In the genomic region with DNA sequence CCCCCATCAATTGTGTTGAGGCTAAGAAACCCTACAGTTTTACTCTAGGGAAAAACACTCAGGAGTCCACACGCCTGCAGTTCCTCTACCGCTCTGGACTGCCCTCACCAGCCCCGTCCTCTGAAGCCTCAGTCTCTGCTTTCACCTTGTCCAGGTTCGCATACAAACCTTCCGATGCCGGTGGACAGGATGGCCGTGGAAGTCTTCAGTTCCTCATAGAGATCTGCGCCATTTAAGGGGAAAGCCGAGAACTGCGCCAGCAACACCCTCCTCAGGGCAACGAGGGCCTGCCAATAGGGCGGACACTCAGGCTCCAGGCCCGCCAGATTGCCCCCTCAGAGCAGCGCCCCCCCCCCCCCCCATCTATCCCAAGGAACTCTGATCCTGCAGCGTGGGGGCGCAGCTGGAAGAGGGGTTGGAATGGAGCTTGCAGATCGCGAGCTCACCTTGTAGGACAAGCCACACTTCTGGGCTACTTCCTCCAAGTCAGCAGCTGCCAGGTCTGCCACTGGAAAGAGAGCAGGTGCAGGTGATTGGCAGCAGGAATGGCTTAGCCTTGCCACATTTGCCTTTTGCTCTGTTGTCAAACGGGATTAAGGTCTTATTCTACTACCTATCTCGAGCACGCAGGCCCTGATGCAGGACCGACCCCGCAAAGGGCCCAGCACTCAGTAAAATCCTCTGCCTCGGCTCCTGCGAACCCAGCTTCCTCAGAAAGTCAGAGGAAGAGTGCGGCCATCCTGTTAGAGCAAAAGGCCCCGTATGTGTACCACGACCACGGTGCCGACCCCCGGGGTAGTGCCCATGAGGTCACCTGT, we compare ENCODE assay signal across 8 mouse cellular contexts. TPM values are rescaled to one million over a fixed set of nuclear protein-coding genes. Genes with fewer than 3 reads are reported as not detected.
DNase-seq lines count a peak whose midpoint lies in the region; ATAC-seq and TF ChIP-seq lines count a peak whose summit lies in the region.

No protein-coding gene starts in this region.

- H3K27ac ChIP-seq in layer of hippocampus, adult 2 months: peak overlapping the region; percentile 90
- peak overlapping the region; percentile 44; the same call in 1 of the 2 replicates for H3K27ac ChIP-seq in embryonic facial prominence, embryonic 13.5 days
- H3K27ac ChIP-seq in hindbrain, embryonic 15.5 days (replicated peaks): peak overlapping the region; percentile 49
- H3K27ac ChIP-seq in liver, embryonic 13.5 days: peak overlapping the region; percentile 74
- H3K27ac ChIP-seq in neural tube, embryonic 15.5 days (replicated peaks): peak overlapping the region; percentile 69

- peak overlapping the region; percentile 80 for H3K9ac ChIP-seq in embryonic facial prominence, embryonic 13.5 days
- H3K9ac ChIP-seq in hindbrain, embryonic 15.5 days: peak overlapping the region; percentile 63
- H3K9ac ChIP-seq in liver, embryonic 13.5 days: peak overlapping the region; percentile 85
- H3K9ac ChIP-seq in neural tube, embryonic 15.5 days (replicated peaks): peak overlapping the region; percentile 77

- H3K4me1 ChIP-seq in embryonic facial prominence, embryonic 13.5 days: peaks cover 17% of the 10 kb centered on the region
- peaks cover 19% of the 10 kb centered on the region for H3K4me1 ChIP-seq in hindbrain, embryonic 15.5 days (replicated peaks)
- peaks cover 28% of the 10 kb centered on the region for H3K4me1 ChIP-seq in liver, embryonic 13.5 days (replicated peaks)
- H3K4me1 ChIP-seq in neural tube, embryonic 15.5 days: peaks cover 19% of the 10 kb centered on the region

- no peaks in the 10 kb centered on the region for H3K36me3 ChIP-seq in embryonic facial prominence, embryonic 13.5 days
- no peaks in the 10 kb centered on the region for H3K36me3 ChIP-seq in hindbrain, embryonic 15.5 days
- no peaks in the 10 kb centered on the region for H3K36me3 ChIP-seq in liver, embryonic 13.5 days
- no peaks in the 10 kb centered on the region for H3K36me3 ChIP-seq in neural tube, embryonic 15.5 days

- H3K4me2 ChIP-seq in embryonic facial prominence, embryonic 13.5 days: peak overlapping the region; percentile 89
- peak overlapping the region; percentile 85 for H3K4me2 ChIP-seq in hindbrain, embryonic 15.5 days
- H3K4me2 ChIP-seq in liver, embryonic 13.5 days: peak overlapping the region; percentile 94
- H3K4me2 ChIP-seq in neural tube, embryonic 15.5 days: peak overlapping the region; percentile 90

- 8% methylated on average over 31 of the region's 31 CpGs for whole genome bisulfite sequencing in embryonic facial prominence, embryonic 13.5 days
- 6% methylated on average over 31 of the region's 31 CpGs for WGBS in hindbrain, embryonic 15.5 days
- 6% methylated on average over 31 of the region's 31 CpGs for WGBS in liver, embryonic 13.5 days (ENCODE audit: insufficient replicate concordance)
- 7% methylated on average over 31 of the region's 31 CpGs for WGBS in neural tube, embryonic 15.5 days

- DNase-seq in layer of hippocampus, adult 2 months (ENCODE audit: low spot score in 2 of 2): no peak
- no peak for DNase-seq in layer of hippocampus, adult 9-11 months
- DNase-seq in MEL-GATA-1-ER (ENCODE audit: extremely low read depth, low read depth): peak; percentile 47
- DNase-seq in liver, embryonic 13.5 days: no peak
- DNase-seq in c-Kit-positive CD71-positive TER-119-positive erythroid progenitor cells, embryonic 14.5 days (ENCODE audit: low spot score): no peak

- H3K4me3 ChIP-seq in layer of hippocampus, adult 2 months: peak overlapping the region; percentile 94
- H3K4me3 ChIP-seq in embryonic facial prominence, embryonic 13.5 days: peak overlapping the region; percentile 71
- peak overlapping the region; percentile 72 for H3K4me3 ChIP-seq in hindbrain, embryonic 15.5 days
- peak overlapping the region; percentile 68 for H3K4me3 ChIP-seq in liver, embryonic 13.5 days (replicated peaks)
- peak overlapping the region; percentile 67 for H3K4me3 ChIP-seq in neural tube, embryonic 15.5 days (replicated peaks)

- ATAC-seq in embryonic facial prominence, embryonic 13.5 days (ENCODE audit: insufficient number of reproducible peaks, insufficient read depth, low FRiP score, low TSS enrichment, low read depth): no peak
- peak; percentile 35; the same call in 1 of the 2 replicates for ATAC-seq in hindbrain, embryonic 15.5 days (ENCODE audit: low FRiP score, low read depth)
- peak; percentile 55 for ATAC-seq in liver, embryonic 13.5 days (ENCODE audit: low read depth)
- ATAC-seq in neural tube, embryonic 15.5 days (ENCODE audit: low FRiP score): peak; percentile 66

- H3K9me3 ChIP-seq in embryonic facial prominence, embryonic 13.5 days: no peaks in the 10 kb centered on the region
- no peaks in the 10 kb centered on the region for H3K9me3 ChIP-seq in hindbrain, embryonic 15.5 days
- H3K9me3 ChIP-seq in liver, embryonic 13.5 days (replicated peaks): no peaks in the 10 kb centered on the region
- H3K9me3 ChIP-seq in neural tube, embryonic 15.5 days (replicated peaks): no peaks in the 10 kb centered on the region

- TF ChIP-seq CTCF in layer of hippocampus, adult 2 months (conservative IDR thresholded peaks at IDR 0.05): no peak

- H3K27me3 ChIP-seq in embryonic facial prominence, embryonic 13.5 days: 0 out of 2 replicates have a peak, but pooled peaks cover 5% of the 10 kb centered on the region
- H3K27me3 ChIP-seq in hindbrain, embryonic 15.5 days: peaks cover 14% of the 10 kb centered on the region
- H3K27me3 ChIP-seq in liver, embryonic 13.5 days: peaks cover 11% of the 10 kb centered on the region; the same call in 1 of the 2 replicates
- peaks cover 14% of the 10 kb centered on the region for H3K27me3 ChIP-seq in neural tube, embryonic 15.5 days (replicated peaks)

RNA-seq across cellular contexts. Expression of gene Rad51d, which starts 0.7 kb away (rescaled TPM):
- total RNA-seq in layer of hippocampus, adult 2 months (2021): 10 to 100 TPM; 15.1 to 16.4 TPM
- polyA plus RNA-seq in embryonic facial prominence, embryonic 13.5 days (2015; fragmentation: Nextera tagmentation; extraction: Ambion mirVana): 11.7 and 12.9 TPM in 2 replicates
- polyA plus RNA-seq in hindbrain, embryonic 15.5 days (2015; fragmentation: Nextera tagmentation; extraction: Ambion mirVana): 10.7 and 12.3 TPM in 2 replicates
- polyA plus RNA-seq in liver, embryonic 13.5 days (2015; fragmentation: Nextera tagmentation; extraction: Ambion mirVana): 6.8 and 8.0 TPM in 2 replicates
- 10.9 and 11.3 TPM in 2 replicates for polyA plus RNA-seq in neural tube, embryonic 15.5 days (2015; fragmentation: Nextera tagmentation; extraction: Ambion mirVana)

RNA-seq across cellular contexts. Expression of gene Fndc8, which starts 2.2 kb away (rescaled TPM):
- total RNA-seq in layer of hippocampus, adult 2 months (2021): not detected
- polyA plus RNA-seq in embryonic facial prominence, embryonic 13.5 days (2015; fragmentation: Nextera tagmentation; extraction: Ambion mirVana): 0.15 and 0.32 TPM in 2 replicates
- 0.82 and 0.98 TPM in 2 replicates for polyA plus RNA-seq in hindbrain, embryonic 15.5 days (2015; fragmentation: Nextera tagmentation; extraction: Ambion mirVana)
- polyA plus RNA-seq in liver, embryonic 13.5 days (2015; fragmentation: Nextera tagmentation; extraction: Ambion mirVana): 0.05 and 0.08 TPM in 2 replicates
- polyA plus RNA-seq in neural tube, embryonic 15.5 days (2015; fragmentation: Nextera tagmentation; extraction: Ambion mirVana): 0.67 and 0.93 TPM in 2 replicates

RNA-seq across cellular contexts. Expression of gene Nle1, which starts 18.5 kb away (rescaled TPM):
- 10 to 100 TPM; 46.0 to 48.8 TPM for total RNA-seq in layer of hippocampus, adult 2 months (2021)
- polyA plus RNA-seq in embryonic facial prominence, embryonic 13.5 days (2015; fragmentation: Nextera tagmentation; extraction: Ambion mirVana): 33.6 and 36.1 TPM in 2 replicates
- polyA plus RNA-seq in hindbrain, embryonic 15.5 days (2015; fragmentation: Nextera tagmentation; extraction: Ambion mirVana): 33.1 and 34.4 TPM in 2 replicates
- polyA plus RNA-seq in liver, embryonic 13.5 days (2015; fragmentation: Nextera tagmentation; extraction: Ambion mirVana): 21.3 and 24.3 TPM in 2 replicates
- polyA plus RNA-seq in neural tube, embryonic 15.5 days (2015; fragmentation: Nextera tagmentation; extraction: Ambion mirVana): 35.9 and 37.5 TPM in 2 replicates

RNA-seq across cellular contexts. Expression of gene Rffl, which starts 18.7 kb away (rescaled TPM):
- 10 to 100 TPM in 1 of 2 experiments, 1 to 10 TPM in 1; 9.5 to 10.9 TPM for total RNA-seq in layer of hippocampus, adult 2 months (2021)
- 10.2 and 11.5 TPM in 2 replicates for polyA plus RNA-seq in embryonic facial prominence, embryonic 13.5 days (2015; fragmentation: Nextera tagmentation; extraction: Ambion mirVana)
- polyA plus RNA-seq in hindbrain, embryonic 15.5 days (2015; fragmentation: Nextera tagmentation; extraction: Ambion mirVana): 4.1 and 4.2 TPM in 2 replicates
- polyA plus RNA-seq in liver, embryonic 13.5 days (2015; fragmentation: Nextera tagmentation; extraction: Ambion mirVana): 20.2 and 25.3 TPM in 2 replicates
- 3.8 and 6.9 TPM in 2 replicates for polyA plus RNA-seq in neural tube, embryonic 15.5 days (2015; fragmentation: Nextera tagmentation; extraction: Ambion mirVana)

RNA-seq across cellular contexts. Expression of gene Unc45b, which starts 20.6 kb away (rescaled TPM):
- 1 to 10 TPM in 1 of 2 experiments, under 1 TPM in 1; 0.66 to 1.4 TPM for total RNA-seq in layer of hippocampus, adult 2 months (2021)
- 5.7 and 8.6 TPM in 2 replicates for polyA plus RNA-seq in embryonic facial prominence, embryonic 13.5 days (2015; fragmentation: Nextera tagmentation; extraction: Ambion mirVana)
- polyA plus RNA-seq in hindbrain, embryonic 15.5 days (2015; fragmentation: Nextera tagmentation; extraction: Ambion mirVana): 1.0 and 1.5 TPM in 2 replicates
- 0.75 and 1.1 TPM in 2 replicates for polyA plus RNA-seq in liver, embryonic 13.5 days (2015; fragmentation: Nextera tagmentation; extraction: Ambion mirVana)
- polyA plus RNA-seq in neural tube, embryonic 15.5 days (2015; fragmentation: Nextera tagmentation; extraction: Ambion mirVana): 2.1 and 2.6 TPM in 2 replicates
